Mouse (Mus musculus) liver, embryonic 11.5 days (tissue): ENCODE results near the gene Gm42688. TPM values are rescaled to one million over a fixed set of nuclear protein-coding genes. Genes with fewer than 3 reads are reported as not detected.

Experiments used
- ATAC-seq: fragments of 200-750 bp; cut with Nextera tagmentation; replicated peaks from 2 replicates; pipeline ENCODE4 v1.8.0; 2017; ENCODE audit warnings: moderate number of reproducible peaks, mild to moderate bottlenecking, moderate TSS enrichment, moderate library complexity; ENCODE audit not compliant: low FRiP score
- DNase-seq: peaks from one replicate; pipeline ENCODE4 v3.0.0-alpha.2; 2017; ENCODE audit warnings: low spot score
- H3K27ac ChIP-seq: fragments of 300-500 bp; sonication (generic); 2 replicates; pipeline ENCODE4 v1.5.1; 2014; ENCODE audit warnings: mild to moderate bottlenecking, low read depth, low read length, control low read depth
- H3K27me3 ChIP-seq: fragments of 300-500 bp; sonication (generic); replicated peaks from 2 replicates; pipeline ENCODE4 v1.6.1; 2014; ENCODE audit warnings: low read length, mixed read lengths; ENCODE audit not compliant: control insufficient read depth, insufficient read depth
- H3K36me3 ChIP-seq: fragments of 300-500 bp; sonication (generic); 2 replicates; pipeline ENCODE4 v1.6.1; 2014; ENCODE audit warnings: mild to moderate bottlenecking, low read length, moderate library complexity, mixed read lengths; ENCODE audit not compliant: control insufficient read depth, insufficient read depth
- H3K4me1 ChIP-seq: fragments of 300-500 bp; sonication (generic); replicated peaks from 2 replicates; pipeline ENCODE4 v1.6.1; 2014; ENCODE audit warnings: low read length, mixed read lengths; ENCODE audit not compliant: control insufficient read depth, insufficient read depth
- H3K4me2 ChIP-seq: fragments of 300-500 bp; sonication (generic); 2 replicates; pipeline ENCODE4 v1.6.1; 2014; ENCODE audit warnings: mild to moderate bottlenecking, control low read depth, moderate library complexity
- H3K4me3 ChIP-seq: fragments of 300-500 bp; sonication (generic); 2 replicates; pipeline ENCODE4 v1.5.1; 2014; ENCODE audit warnings: low read depth, low read length, control low read depth
- H3K9ac ChIP-seq: fragments of 300-500 bp; sonication (generic); 2 replicates; pipeline ENCODE4 v1.6.1; 2014; ENCODE audit warnings: low read depth, low read length, control low read depth
- H3K9me3 ChIP-seq: fragments of 300-500 bp; sonication (generic); 2 replicates; pipeline ENCODE4 v1.6.1; 2016; ENCODE audit warnings: low read length, inconsistent platforms, mixed read lengths; ENCODE audit not compliant: control insufficient read depth
- WGBS: fragments of 180-500 bp; shearing (Covaris S2); extraction: QIAGEN DNeasy Blood & Tissue Kit; methylation state at CpG from one replicate; pipeline ENCODE4 v1.1.7; 2014; 5-methylcytosine and 5-hydroxymethylcytosine counted together
- polyA plus RNA-seq: library from polyadenylated mRNA; unstranded; fragments of >200 nt; fragmentation: Nextera tagmentation; extraction: Ambion mirVana; gene quantifications from 2 replicates; pipeline ENCODE4 v1.2.1, GENCODE M21; 2014

Gm42688 gene
- polyA plus RNA-seq, 1 experiment from 2014 or later = 2.9 TPM

DNA sequence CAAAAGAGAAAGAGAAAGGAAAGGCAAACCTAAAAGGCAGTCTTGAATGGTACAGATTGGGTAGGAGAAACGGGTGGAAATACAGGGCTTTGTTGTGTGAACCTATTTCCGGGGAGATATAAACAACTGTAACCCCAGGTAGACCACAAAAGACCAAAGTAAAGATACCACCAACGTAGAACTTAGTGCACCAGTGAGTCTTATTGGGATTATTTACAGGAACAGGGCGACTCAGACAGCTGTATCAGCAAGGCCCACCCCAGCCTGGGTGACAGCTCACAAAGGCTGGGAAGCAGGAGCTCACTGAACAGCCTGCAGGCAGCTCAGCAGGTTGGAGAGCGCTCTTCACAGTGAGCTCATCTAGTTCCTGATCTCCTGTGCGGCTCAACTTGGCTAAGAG lies 5.4 kb upstream of the Gm42688 start:
- Histone ChIP-seq H3K9ac (no peak overlapping the region), H3K4me1 (peaks cover 3% of the 10 kb centered on the region; the same call in 1 of the 2 replicates), H3K4me2 (no peak overlapping the region), H3K4me3 (no peak overlapping the region), H3K36me3 (no peaks in the 10 kb centered on the region), H3K27me3 (no peaks in the 10 kb centered on the region; the same call in none of the 2 replicates), H3K9me3 (no peaks in the 10 kb centered on the region), H3K27ac (no peak overlapping the region)
- DNase-seq (no peak), ATAC-seq (no peak)
- WGBS = 30% methylated on average over 6 of the region's 6 CpGs

DNA sequence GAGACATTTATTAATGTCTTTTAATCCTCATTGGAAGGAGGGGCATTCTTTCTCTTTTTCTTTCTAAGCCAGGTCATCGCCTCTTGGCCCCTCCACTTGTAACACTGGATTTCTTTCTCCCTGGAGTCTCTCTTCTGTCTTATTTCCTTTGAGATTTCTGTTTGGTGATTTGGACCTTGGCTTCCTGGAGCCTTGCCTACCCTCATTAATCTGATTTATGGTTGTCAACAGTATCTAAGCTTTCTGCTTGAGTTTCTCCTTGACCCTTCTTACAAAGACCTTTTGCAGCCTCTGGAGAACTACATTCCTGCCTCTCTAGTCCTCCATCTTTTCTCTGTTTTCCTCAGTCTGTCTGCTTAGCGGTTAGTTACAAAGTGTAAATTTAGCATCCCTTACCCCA lies 3.0 kb upstream of the Gm42688 start:
- Histone ChIP-seq H3K4me3 (no peak overlapping the region), H3K4me1 (peaks cover 20% of the 10 kb centered on the region), H3K9me3 (no peaks in the 10 kb centered on the region), H3K27ac (no peak overlapping the region), H3K36me3 (no peaks in the 10 kb centered on the region), H3K27me3 (no peaks in the 10 kb centered on the region; the same call in none of the 2 replicates), H3K9ac (no peak overlapping the region), H3K4me2 (no peak overlapping the region)
- WGBS = 59% methylated on average over 2 of the region's 2 CpGs
- DNase-seq = no peak
- no peak for ATAC-seq

DNA sequence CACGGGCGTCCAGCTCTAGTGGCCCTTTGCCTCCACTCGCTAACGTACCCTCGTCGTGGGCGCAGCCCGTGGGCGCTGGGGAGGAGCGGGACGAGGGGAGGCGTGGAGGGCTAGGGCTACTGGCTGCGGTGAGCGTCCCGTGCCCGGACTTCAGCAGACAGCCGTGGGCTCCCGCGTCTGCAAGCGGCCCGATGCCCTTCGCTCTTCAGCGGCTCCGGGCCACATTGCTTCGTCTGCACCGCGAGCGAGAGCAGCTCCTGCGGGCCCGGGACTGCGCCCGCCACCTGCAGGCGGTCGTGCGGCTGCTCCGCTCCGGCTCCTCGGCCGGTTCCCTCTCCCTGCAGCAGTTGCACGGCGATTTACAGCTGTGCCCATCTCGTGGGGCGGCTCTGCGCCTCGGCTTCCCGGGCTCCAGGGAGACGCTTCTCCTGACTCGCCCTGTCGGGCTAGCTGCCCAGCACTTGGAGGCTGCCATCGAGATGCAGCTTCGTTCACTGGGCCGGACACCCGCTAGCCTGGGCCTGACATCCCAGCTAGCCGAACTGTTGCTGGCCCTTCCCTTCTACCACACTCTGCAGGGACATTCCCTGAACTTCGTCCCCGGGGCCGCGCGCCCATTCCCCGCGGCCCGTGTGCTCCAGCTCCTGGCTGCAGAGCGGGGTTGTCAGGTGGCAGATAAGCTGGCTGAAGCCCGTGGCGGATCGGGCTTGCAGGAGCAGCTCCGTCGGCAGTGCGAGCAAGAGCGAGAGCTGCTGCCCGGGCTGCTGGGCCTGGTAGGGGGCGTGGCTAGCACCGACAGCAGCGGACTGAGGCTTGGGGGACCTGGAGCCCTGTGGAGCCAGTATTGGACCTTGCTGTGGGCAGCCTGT lies 505 bp downstream of the Gm42688 start:
- Histone ChIP-seq H3K27me3 (no peaks in the 10 kb centered on the region; the same call in none of the 2 replicates), H3K4me3 (peak overlapping the region; percentile 87), H3K36me3 (peaks cover 2% of the 10 kb centered on the region; the same call in 1 of the 2 replicates), H3K4me1 (peaks cover 23% of the 10 kb centered on the region), H3K4me2 (peak overlapping the region; percentile 100), H3K9ac (peak overlapping the region; percentile 95), H3K9me3 (no peaks in the 10 kb centered on the region), H3K27ac (peak overlapping the region; percentile 87)
- WGBS = under 1% methylated on average over 74 of the region's 74 CpGs
- DNase-seq = peak; percentile 77
- ATAC-seq = peak; percentile 77

DNA sequence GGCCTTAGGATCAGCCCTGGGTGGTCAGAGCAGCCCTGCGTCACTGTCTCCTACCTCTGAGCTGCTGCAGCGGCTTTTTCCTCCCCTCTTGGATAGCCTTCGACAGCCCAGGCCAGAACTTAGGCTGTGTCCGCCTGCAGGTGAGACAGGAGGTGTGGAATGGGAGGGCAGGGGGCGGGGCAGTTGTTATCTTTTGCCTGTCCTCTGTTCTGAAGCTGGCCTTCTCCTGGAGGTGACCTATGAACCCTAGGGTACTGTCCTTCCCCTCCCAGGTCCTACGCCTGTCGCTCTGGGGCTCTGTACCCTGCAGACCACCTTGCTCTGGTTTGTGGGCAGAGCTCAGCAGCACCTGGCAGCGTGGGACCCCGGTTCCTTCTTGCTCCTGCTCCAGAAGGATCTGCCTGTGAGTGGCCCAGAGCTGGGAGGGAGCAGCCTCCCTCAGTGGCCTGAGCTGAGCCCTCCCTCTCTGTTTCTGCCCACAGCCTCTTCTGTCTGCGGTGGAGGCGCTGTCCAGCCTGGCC lies 1.8 kb downstream of the Gm42688 start:
- ATAC-seq (no peak), DNase-seq (no peak)
- 50% methylated on average over 11 of the region's 11 CpGs for WGBS
- H3K27me3 ChIP-seq = no peaks in the 10 kb centered on the region; the same call in 1 of the 2 replicates
- H3K36me3 ChIP-seq = peaks cover 2% of the 10 kb centered on the region; the same call in 1 of the 2 replicates
- no peaks in the 10 kb centered on the region for H3K9me3 ChIP-seq
- peak overlapping the region; percentile 95 for H3K9ac ChIP-seq
- peak overlapping the region; percentile 87 for H3K4me3 ChIP-seq
- H3K27ac ChIP-seq = peak overlapping the region; percentile 34; the same call in 1 of the 2 replicates
- H3K4me1 ChIP-seq = peaks cover 32% of the 10 kb centered on the region
- H3K4me2 ChIP-seq = peak overlapping the region; percentile 100

DNA sequence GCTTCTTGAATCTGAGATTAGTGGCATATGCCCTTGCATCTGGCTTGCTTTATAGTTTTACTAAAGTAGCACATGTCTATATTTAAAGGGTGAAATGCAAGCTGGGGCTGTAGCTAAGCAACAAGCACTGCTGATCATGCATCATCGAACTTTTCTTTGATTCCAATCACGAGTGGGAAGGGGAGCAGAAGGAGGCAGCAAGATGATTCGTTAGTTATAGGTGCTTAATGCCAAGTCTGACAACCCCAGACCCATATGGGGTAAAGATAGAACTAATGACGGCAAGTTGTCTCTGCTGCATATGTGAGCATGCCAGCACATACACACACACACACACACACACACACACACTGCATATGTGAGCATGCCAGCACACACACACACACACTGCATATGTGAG lies 2.7 kb downstream of the Gm42688 start:
- H3K9me3 ChIP-seq = no peaks in the 10 kb centered on the region
- 84% methylated on average over 4 of the region's 4 CpGs for WGBS
- H3K4me3 ChIP-seq = no peak overlapping the region
- H3K27ac ChIP-seq = no peak overlapping the region
- H3K4me2 ChIP-seq = no peak overlapping the region
- peaks cover 2% of the 10 kb centered on the region; the same call in 1 of the 2 replicates for H3K36me3 ChIP-seq
- no peak for ATAC-seq
- peaks cover 33% of the 10 kb centered on the region for H3K4me1 ChIP-seq
- DNase-seq = no peak
- H3K27me3 ChIP-seq = no peaks in the 10 kb centered on the region; the same call in 1 of the 2 replicates
- no peak overlapping the region for H3K9ac ChIP-seq

DNA sequence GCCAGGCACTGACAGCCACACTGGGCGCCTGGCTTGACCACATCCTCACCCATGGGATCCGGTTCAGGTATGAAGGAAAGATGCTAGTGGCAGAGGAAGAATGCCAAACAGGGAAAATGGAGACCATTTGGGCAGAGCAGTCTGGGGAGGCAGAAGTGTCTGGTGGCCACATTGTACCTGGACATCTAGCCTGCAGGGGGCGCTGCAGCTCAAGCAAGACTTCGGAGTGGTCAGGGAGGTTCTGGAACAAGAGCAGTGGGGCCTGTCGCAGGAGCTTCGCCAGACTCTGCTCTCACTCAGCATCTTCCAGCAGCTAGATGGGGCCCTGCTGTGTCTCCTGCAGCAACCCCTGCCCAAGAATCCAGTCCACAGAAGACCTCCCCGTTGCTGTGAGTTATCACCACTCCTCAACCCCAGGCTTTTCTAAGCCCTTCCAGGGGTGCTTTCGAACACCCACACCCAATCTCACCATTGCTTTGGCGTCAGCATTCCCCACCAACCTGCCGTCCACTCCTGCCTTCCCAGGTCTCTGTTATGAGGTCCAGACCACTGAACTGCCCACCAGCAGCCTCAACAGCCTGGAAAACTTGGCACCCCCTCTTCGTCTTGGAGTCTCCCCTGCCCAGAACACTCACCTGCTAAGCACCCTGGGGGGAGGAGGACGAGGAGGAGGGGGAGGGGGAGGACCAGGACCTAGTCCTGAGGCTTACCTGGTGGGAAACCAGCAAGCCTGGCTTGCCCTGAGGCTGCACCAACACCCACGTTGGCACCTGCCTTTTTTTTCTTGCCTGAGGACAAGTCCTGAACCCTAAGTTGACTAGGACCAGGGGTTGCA lies 6.4 kb downstream of the Gm42688 start:
- DNase-seq (peak; percentile 81), ATAC-seq (peak; percentile 53)
- Histone ChIP-seq H3K4me1 (peaks cover 35% of the 10 kb centered on the region), H3K27me3 (no peaks in the 10 kb centered on the region), H3K9me3 (no peaks in the 10 kb centered on the region), H3K4me3 (peak overlapping the region; percentile 92), H3K27ac (peak overlapping the region; percentile 96; the same call in 1 of the 2 replicates), H3K4me2 (peak overlapping the region; percentile 94), H3K9ac (peak overlapping the region; percentile 87), H3K36me3 (peaks cover 2% of the 10 kb centered on the region; the same call in 1 of the 2 replicates)
- WGBS = 41% methylated on average over 13 of the region's 13 CpGs

DNA sequence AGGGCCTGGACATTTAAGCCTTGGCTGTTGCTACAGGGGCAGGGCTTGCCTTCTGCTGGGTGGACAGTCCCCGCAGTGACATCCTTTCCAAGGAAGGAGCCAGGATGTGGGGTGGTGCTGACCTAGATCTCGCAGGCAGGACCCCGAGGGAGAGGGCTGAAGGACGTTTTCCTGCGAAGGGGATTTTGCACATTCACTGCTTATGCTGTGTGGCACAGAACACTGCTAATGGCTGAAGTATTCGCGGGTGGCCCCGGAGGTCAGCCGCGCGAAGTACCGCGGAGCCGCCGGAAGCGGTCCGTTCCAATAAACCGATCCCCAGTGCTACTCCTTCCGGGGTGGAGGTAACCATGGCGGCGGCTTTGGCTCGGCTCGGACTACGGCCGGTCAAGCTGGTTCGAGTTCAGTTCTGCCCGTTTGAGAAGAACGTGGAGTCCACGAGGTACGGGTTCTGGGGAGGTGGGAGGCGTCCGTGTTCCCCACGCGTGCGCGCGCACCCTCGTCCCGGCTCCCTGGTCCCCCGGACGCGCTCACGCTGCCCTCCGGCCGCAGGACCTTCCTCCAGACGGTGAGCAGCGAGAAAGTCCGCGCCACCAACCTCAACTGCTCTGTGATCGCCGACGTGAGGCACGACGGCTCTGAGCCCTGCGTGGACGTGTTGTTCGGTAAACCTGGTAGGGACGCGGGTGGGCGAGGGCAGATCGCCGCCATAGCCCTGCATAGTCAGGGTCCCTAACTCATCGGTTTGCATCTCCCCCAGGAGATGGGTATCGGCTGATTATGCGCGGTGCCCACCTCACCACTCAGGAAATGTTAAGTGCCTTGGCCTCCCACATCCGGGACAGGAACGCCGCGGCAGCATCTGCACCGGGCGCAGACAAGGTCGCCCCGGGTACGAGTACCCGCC lies 7.6 kb downstream of the Gm42688 start, which contains the start of gene Mrpl53:
TSS of gene Mrpl53 (plus strand) at position 279 of the 907 bp plus-strand sequence.
- H3K9ac ChIP-seq = peak within 1 kb of the TSS; percentile 87
- ATAC-seq = peak; percentile 83
- under 1% methylated on average over 76 of the region's 76 CpGs for WGBS
- peaks cover 31% of the 10 kb centered on the region for H3K4me1 ChIP-seq
- no peaks in the 10 kb centered on the region for H3K27me3 ChIP-seq
- DNase-seq = peak; percentile 83
- no peaks in the 10 kb centered on the region for H3K9me3 ChIP-seq
- H3K4me3 ChIP-seq = peak within 1 kb of the TSS; percentile 92
- peak within 1 kb of the TSS; percentile 96 for H3K27ac ChIP-seq
- peak within 1 kb of the TSS; percentile 94 for H3K4me2 ChIP-seq
- peaks cover 2% of the 10 kb centered on the region; the same call in 1 of the 2 replicates for H3K36me3 ChIP-seq
